9 mouse cellular contexts compared by ENCODE assay signal in genomic region chr7:110628611-110629354, GRCm38 (mm10). TPM values are rescaled to one million over a fixed set of nuclear protein-coding genes. Genes with fewer than 3 reads are reported as not detected.
DNase-seq lines count a peak whose midpoint lies in the region; ATAC-seq and TF ChIP-seq lines count a peak whose summit lies in the region.
"Had no signal": no experiment of that assay in that cellular context is flagged by ENCODE, and none has a peak within 500 bp of the region (broad histone marks: within the 10 kb centered on the region; RNA-seq: fewer than 3 reads in every experiment).

No protein-coding gene starts in this region.

- H3K9ac ChIP-seq in midbrain, embryonic 11.5 days (ENCODE audit: low read length): peak overlapping the region; percentile 56

- no peak for TF ChIP-seq POLR2A in kidney, adult 2 months (IDR thresholded peaks at IDR 0.05; ENCODE audit: low read depth, low read length)

- peaks cover 24% of the 10 kb centered on the region; the same call in 1 of the 2 replicates for H3K4me1 ChIP-seq in kidney, adult 2 months (ENCODE audit: control insufficient read depth, insufficient read depth, low read length)
- H3K4me1 ChIP-seq in midbrain, embryonic 11.5 days (ENCODE audit: control insufficient read depth, insufficient read depth, low read length): peaks cover 38% of the 10 kb centered on the region

- peak overlapping the region; percentile 72 for H3K4me2 ChIP-seq in midbrain, embryonic 11.5 days

- no peaks in the 10 kb centered on the region for H3K36me3 ChIP-seq in kidney, adult 2 months (ENCODE audit: control insufficient read depth, insufficient read depth, low read length)
- H3K36me3 ChIP-seq in midbrain, embryonic 11.5 days (ENCODE audit: control insufficient read depth, insufficient read depth, low read length): no peaks in the 10 kb centered on the region

- 3% methylated on average over 33 of the region's 33 CpGs for WGBS in kidney, adult 2 months
- under 1% methylated on average over 33 of the region's 33 CpGs for WGBS in midbrain, embryonic 11.5 days

- ATAC-seq in midbrain, embryonic 11.5 days (ENCODE audit: low FRiP score): no peak
- ATAC-seq in erythroid progenitor cell, adult 5-6 weeks (replicated peaks; ENCODE audit: low FRiP score, poor library complexity, severe bottlenecking): no peak

- TF ChIP-seq CTCF in kidney, adult 2 months (conservative IDR thresholded peaks at IDR 0.05; ENCODE audit: insufficient read depth, insufficient read length, low read depth, low read length): 0 out of 2 replicates have a peak, but pooled peaks have one; percentile 20

- H3K4me3 ChIP-seq in kidney, adult 2 months (ENCODE audit: insufficient read depth, low read depth, low read length): peak overlapping the region; percentile 76
- H3K4me3 ChIP-seq in midbrain, embryonic 11.5 days (ENCODE audit: low read depth, low read length): peak overlapping the region; percentile 34

- H3K27me3 ChIP-seq in kidney, adult 2 months (replicated peaks; ENCODE audit: control insufficient read depth, insufficient read depth, low read length): no peaks in the 10 kb centered on the region
- peaks cover 64% of the 10 kb centered on the region for H3K27me3 ChIP-seq in midbrain, embryonic 11.5 days (ENCODE audit: control insufficient read depth, insufficient read depth, low read length)

- H3K27ac ChIP-seq in kidney, adult 2 months (ENCODE audit: insufficient read depth, low read depth, low read length): no peak overlapping the region
- no peak overlapping the region for H3K27ac ChIP-seq in midbrain, embryonic 11.5 days (ENCODE audit: low read depth, low read length)

- H3K9me3 ChIP-seq in midbrain, embryonic 11.5 days (ENCODE audit: control insufficient read depth, low read length): no peaks in the 10 kb centered on the region

- DNase-seq in right cerebral cortex, postnatal 4 days: peak; percentile 34
- no peak for DNase-seq in right cerebral cortex, adult 18-20 months
- peak; percentile 45 to 53 for DNase-seq in cerebellum, postnatal 10 days
- DNase-seq in gastrocnemius, postnatal 25 days: peak; percentile 58
- peak; percentile 65 for DNase-seq in kidney, adult 2 months
- DNase-seq in midbrain, embryonic 11.5 days (ENCODE audit: low spot score, missing footprints): no peak
- DNase-seq in right cerebral cortex, postnatal 10 days (ENCODE audit: low spot score in 2 of 2): no peak

RNA-seq across cellular contexts. Expression of gene Adm, which starts 1.3 kb away (rescaled TPM):
- 1 to 10 TPM; 3.1 to 3.4 TPM for total RNA-seq in gastrocnemius, postnatal 25 days (2021)
- 12.0 and 13.2 TPM in 2 replicates for polyA plus RNA-seq in kidney, adult 2 months (2012; rRNA removed)
- 4.6 and 5.4 TPM in 2 replicates for polyA plus RNA-seq in midbrain, embryonic 11.5 days (2014; fragmentation: Nextera tagmentation; extraction: Ambion mirVana)
- not detected in 2 replicates for total RNA-seq in erythroid progenitor cell, adult 5-6 weeks (2015; ENCODE audit: low replicate concordance)
- total RNA-seq in erythroid progenitor cell, adult 5-6 weeks (2017; ENCODE audit: low replicate concordance): not detected in 2 replicates
- total RNA-seq: common myeloid progenitor, adult 5-6 weeks had no signal

RNA-seq across cellular contexts. Expression of gene Sbf2, which starts 14.1 kb away (rescaled TPM):
- 10 to 100 TPM; 11.2 to 12.4 TPM for total RNA-seq in gastrocnemius, postnatal 25 days (2021)
- polyA plus RNA-seq in kidney, adult 2 months (2012; rRNA removed): 23.3 and 24.9 TPM in 2 replicates
- polyA plus RNA-seq in midbrain, embryonic 11.5 days (2014; fragmentation: Nextera tagmentation; extraction: Ambion mirVana): 34.6 and 35.9 TPM in 2 replicates
- 10.9 and 15.5 TPM in 2 replicates for total RNA-seq in erythroid progenitor cell, adult 5-6 weeks (2015; ENCODE audit: low replicate concordance)
- total RNA-seq in erythroid progenitor cell, adult 5-6 weeks (2017; ENCODE audit: low replicate concordance): 0.38 and 4.1 TPM in 2 replicates

Comparison
In these comparisons a context has a peak if more than half of its experiments do, and no peak if none do; other contexts are left out.
1. DNase-seq: peak in right cerebral cortex, postnatal 4 days (single experiment), cerebellum, postnatal 10 days (2 of 2), gastrocnemius, postnatal 25 days (single experiment) and kidney, adult 2 months (single experiment); none in right cerebral cortex, adult 18-20 months (single experiment), midbrain, embryonic 11.5 days (single experiment) and right cerebral cortex, postnatal 10 days (0 of 2).
2. RNA of gene Adm, which starts 1.3 kb away (total RNA-seq): 3.1 to 3.4 TPM in gastrocnemius, postnatal 25 days; not detected in erythroid progenitor cell, adult 5-6 weeks; every median in the first group is over 4 times any median in the second.